Mouse (Mus musculus): ENCODE data around the gene Gm20821. TPM values are rescaled to one million over a fixed set of nuclear protein-coding genes. Genes with fewer than 3 reads are reported as not detected.

The Gm20821 gene
- total RNA-seq (2023) = not detected in 2 replicates

DNA sequence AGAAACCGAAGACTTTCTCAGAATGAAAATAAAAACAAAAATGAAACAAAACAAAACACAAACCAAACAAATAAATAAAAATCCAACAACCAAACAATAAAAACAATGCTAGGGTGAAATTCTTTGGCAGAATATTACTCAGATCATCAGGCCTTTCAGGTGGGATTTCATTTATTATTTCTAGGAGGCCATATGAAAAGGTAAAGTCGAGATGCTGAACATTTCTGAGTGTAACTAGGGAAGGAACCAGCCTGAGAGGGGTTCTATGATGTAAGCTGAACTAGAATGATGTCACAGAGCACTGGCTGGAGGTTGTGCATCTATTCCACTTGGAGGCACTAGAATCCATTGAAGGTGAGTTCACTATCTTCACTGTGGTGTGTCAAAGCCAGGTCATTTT, at the start of gene Gm20821:
Gene Gm20821, plus strand, starts transcription at position 301 of the 400 bp plus-strand sequence.

All from neutrophil, adult 65 days (primary cell).